Mouse (Mus musculus) 416B (cell line): ENCODE results near the gene Klf4.

ENCODE experiments used
- DNase-seq: peaks from one replicate; pipeline ENCODE4 v3.0.0; 2011; ENCODE audit warnings: low read depth

The Klf4 gene

DNA sequence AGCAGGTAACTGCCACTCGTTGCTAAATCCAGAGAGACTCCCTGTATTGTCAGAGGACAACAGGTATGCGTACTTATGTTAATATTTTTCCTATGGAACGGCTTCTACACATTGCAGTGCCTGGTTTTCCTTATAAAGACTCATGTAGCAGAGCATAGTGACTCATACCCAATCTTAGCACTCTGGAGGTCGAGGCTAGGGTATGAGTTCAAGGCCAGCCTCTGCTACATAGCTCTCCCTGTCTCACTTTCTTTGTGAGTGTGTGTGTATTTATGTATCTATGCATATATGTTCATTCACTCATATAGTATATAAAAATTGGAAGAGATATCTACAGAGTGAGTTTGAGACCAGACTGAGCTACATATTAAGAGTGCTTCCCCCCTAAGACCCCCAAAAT lies 8.3 kb downstream of the Klf4 start:
- DNase-seq, result no peak

DNA sequence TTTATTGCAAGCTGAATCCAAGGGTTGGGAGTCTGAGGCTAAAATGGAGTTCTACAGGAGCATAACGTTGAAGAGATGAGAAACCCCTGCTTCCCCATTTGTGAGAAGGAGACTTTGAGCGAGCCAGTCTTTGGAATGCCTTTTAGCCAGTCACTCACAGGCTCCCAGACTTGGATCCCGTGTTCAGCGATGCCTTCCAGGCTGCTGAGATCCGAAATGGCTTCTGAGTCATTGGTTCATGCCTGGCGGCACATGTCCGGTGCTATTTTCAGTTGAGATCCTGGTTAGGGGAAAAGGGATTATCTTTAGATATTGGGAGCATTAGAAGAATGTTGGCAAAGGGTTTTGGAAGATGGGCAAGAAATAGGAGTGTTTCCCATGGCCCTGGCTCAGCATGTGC lies 14.8 kb downstream of the Klf4 start:
- no peak for DNase-seq

- no peak for DNase-seq
Measured at GRCm38 (mm10) chr4:55516048-55516447, 16.2 kb downstream of the Klf4 start.

- no peak for DNase-seq
Measured at GRCm38 (mm10) chr4:55514733-55515176, 17.5 kb downstream of the Klf4 start.

GRCm38 (mm10) chr4:55513615-55514279 lies 18.5 kb downstream of the Klf4 start:
- DNase-seq, result no peak

- DNase-seq, result no peak
Measured at GRCm38 (mm10) chr4:55511389-55511788, 20.9 kb downstream of the Klf4 start.

DNA sequence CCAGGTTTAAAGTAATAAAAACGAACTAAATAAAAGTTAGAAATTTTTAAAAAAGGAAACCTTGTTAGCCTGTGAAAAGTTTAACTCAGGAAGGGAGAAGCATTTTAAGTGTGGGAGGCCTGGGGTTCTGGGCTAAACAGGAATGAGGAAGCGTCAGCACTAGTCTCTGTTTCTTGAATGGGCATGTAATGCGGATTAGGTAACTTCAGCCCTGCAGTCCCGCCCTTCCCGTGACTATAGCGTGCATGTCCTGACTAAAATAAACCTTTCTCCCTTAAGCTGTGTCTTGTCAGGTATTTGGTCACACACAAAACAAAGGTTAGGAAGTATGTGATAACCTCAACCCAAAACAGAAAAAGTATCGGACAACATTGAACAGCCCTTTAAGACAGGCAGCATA lies 23.6 kb downstream of the Klf4 start:
- DNase-seq, result no peak

DNA sequence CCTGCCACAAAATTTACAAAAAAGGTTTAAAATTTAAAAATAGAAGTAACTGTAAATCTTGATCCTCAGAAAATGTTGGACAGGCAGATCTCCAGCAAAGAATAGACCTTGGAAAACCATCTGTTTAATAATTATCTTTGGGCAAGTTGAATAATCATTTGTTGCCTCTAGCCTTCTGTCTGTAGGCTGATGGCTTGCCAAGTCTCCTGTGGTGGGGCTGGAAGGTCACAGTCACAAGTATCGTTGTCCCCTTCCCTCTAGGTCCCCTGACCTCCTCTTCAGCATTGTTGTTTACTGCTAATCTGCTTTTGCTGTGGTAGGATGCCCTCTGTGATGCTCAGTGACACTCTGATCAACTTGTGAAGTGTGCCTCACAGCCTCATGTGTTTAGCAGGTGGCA lies 33.6 kb downstream of the Klf4 start:
- DNase-seq, result no peak

- no peak for DNase-seq
Measured at GRCm38 (mm10) chr4:55496416-55496815, 35.9 kb downstream of the Klf4 start.

GRCm38 (mm10) chr4:55493261-55493660 lies 39.0 kb downstream of the Klf4 start:
- DNase-seq, result no peak

DNA sequence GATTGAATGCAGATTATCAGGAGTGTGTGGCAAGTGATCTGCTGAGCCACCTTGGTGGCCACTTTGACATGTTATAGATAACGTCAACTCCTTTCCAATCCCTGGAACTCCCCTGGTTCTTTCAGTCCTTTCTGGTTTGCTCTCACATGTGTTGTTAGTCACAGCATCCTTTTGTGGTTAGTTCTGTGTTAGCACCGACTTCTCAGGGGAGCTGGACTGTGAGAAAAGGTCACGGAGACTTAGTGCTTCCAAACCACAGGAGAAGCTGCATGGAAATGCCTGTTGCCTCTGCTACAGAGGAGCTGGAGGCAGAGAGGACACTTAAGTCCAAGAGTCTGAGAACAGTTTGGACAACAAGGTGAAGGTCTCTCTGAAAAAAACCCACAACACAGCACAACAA lies 42.9 kb downstream of the Klf4 start:
- DNase-seq, result peak; percentile 70

GRCm38 (mm10) chr4:55488604-55489003 lies 43.7 kb downstream of the Klf4 start:
- DNase-seq, result peak; percentile 74

DNA sequence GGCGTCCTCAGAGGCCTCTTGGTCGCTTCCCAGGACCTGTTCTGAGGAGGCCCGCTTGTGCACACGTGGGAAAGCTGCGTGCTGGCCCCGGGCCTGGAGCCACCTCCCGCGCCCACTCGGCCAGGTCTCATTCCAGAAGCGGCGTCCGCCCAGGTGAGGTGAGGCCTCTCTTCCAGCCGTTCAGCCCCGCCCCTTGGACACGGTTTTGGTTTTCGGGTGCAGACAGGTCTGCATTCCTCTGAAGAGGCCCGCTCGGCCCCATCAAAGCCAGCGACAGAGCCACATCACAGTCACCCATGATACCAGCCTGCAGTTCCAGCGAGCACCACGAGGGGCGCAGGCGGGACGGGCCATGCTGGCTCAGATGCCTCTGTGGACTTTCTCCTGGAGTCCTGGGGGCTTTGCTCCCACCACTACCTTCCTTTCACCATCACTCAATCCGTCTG lies 51.9 kb downstream of the Klf4 start:
- DNase-seq, result no peak

DNA sequence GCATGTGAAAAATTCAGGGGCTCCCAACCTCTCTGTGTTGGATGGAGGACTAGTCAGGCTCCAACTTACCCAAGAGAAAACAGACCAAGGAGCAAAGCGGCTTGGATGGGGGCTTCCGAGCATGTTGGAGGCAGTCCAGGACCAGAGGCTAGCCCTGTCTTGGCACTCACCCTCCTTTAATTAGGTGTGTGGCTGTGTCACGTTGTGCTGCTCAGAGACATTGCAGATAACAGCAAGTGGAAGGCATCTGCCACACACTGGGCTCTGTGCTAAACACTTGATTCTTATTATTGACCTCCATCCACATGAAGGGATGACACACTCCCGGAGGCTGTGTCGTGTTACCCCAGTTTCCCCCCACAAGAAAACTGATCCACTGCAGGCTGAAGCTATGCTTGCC lies 53.9 kb downstream of the Klf4 start:
- DNase-seq, result no peak

DNA sequence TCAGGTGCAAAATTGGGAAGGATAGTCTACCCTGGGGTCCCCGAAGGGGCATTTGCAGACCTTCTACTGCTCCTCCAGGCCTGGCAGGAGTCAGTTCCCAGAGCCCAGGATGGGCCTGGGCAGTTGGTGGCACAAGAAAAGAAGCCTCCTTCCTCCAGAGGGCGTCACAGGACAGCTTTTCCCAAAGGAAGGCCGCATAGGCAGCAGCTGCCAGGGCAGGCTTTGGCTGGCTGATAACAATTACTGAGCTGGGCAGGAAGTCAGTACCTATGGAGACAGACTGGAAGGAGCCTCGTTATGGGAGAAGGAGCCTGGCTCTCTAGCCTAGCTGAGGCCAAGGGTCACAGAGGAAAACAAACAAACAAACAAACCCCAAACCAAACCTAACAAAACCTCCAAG lies 54.3 kb downstream of the Klf4 start:
- peak; percentile 42 for DNase-seq

DNA sequence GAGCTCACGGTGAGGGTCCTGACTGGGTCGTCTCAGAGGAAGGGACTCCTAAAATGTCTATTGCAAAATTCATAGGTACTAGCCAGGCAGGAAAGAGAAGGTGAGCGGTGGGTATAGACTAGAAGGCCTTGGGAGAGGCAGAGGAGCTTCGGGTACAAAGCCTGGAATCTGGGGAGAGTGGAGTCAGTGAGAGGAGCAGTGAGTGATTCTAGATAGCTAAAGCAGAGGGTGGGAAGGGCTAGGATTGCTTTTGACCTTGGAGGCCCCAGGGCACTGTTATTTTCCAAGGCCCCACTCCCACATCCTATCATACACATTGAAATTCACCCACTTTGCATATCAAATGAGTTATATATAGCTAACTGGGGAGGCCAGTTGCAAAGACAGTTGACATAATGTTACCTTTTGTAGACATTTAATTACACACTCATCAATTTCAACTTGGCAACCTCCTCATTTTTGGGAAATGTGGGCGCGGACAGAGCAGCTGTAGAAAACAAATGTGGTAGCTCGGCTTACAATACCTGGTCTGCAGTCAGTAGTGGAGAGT lies 55.0 kb downstream of the Klf4 start:
- no peak for DNase-seq
